Mouse (Mus musculus) embryonic facial prominence, embryonic 11.5 days (tissue): ENCODE data around the gene Serpina10. TPM values are rescaled to one million over a fixed set of nuclear protein-coding genes. Genes with fewer than 3 reads are reported as not detected.
"Not testable (repeated sequence)": the region's sequence is repeated elsewhere in the genome, so short reads cannot be mapped to it uniquely, and the experiment has no call there.

ENCODE experiments used
- ATAC-seq: fragments of 200-750 bp; cut with Nextera tagmentation; replicated peaks from 2 replicates; pipeline ENCODE4 v1.8.0; 2017; ENCODE audit warnings: low read depth; ENCODE audit not compliant: insufficient number of reproducible peaks, low FRiP score, low TSS enrichment
- DNase-seq: peaks from one replicate; pipeline ENCODE4 v3.0.0-alpha.2; 2015; ENCODE audit warnings: low spot score
- H3K27ac ChIP-seq: fragments of 300-500 bp; sonication (generic); replicated peaks from 2 replicates; pipeline ENCODE4 v1.5.1; 2014; ENCODE audit warnings: mild to moderate bottlenecking, low read depth, low read length, control low read depth
- H3K27me3 ChIP-seq: fragments of 300-500 bp; sonication (generic); 2 replicates; pipeline ENCODE4 v1.6.1; 2014; ENCODE audit warnings: mild to moderate bottlenecking, low read length, moderate library complexity, mixed read lengths; ENCODE audit not compliant: control insufficient read depth, insufficient read depth
- H3K36me3 ChIP-seq: fragments of 300-500 bp; sonication (generic); replicated peaks from 2 replicates; pipeline ENCODE4 v1.6.1; 2014; ENCODE audit warnings: low read depth, mild to moderate bottlenecking, low read length, moderate library complexity, mixed read lengths; ENCODE audit not compliant: control insufficient read depth, insufficient read depth
- H3K4me1 ChIP-seq: fragments of 300-500 bp; sonication (generic); 2 replicates; pipeline ENCODE4 v1.6.1; 2014; ENCODE audit warnings: low read length, mixed read lengths; ENCODE audit not compliant: control insufficient read depth, insufficient read depth
- H3K4me2 ChIP-seq: fragments of 300-500 bp; sonication (generic); 2 replicates; pipeline ENCODE4 v1.6.1; 2014; ENCODE audit warnings: low read depth, mild to moderate bottlenecking, control low read depth, low read length, moderate library complexity
- H3K4me3 ChIP-seq: fragments of 300-500 bp; sonication (generic); 2 replicates; pipeline ENCODE4 v1.5.1; 2014; ENCODE audit warnings: low read depth, low read length, control low read depth
- H3K9ac ChIP-seq: fragments of 300-500 bp; sonication (generic); replicated peaks from 2 replicates; pipeline ENCODE4 v1.6.1; 2014; ENCODE audit warnings: mild to moderate bottlenecking, control low read depth, low read length
- H3K9me3 ChIP-seq: fragments of 300-500 bp; sonication (generic); replicated peaks from 2 replicates; pipeline ENCODE4 v1.6.1; 2016; ENCODE audit warnings: mild to moderate bottlenecking, low read length, inconsistent platforms, mixed read lengths; ENCODE audit not compliant: control insufficient read depth
- WGBS: fragments of 180-500 bp; shearing (Covaris S2); extraction: QIAGEN DNeasy Blood & Tissue Kit; methylation state at CpG from one replicate; pipeline ENCODE4 v1.1.7; 2014; 5-methylcytosine and 5-hydroxymethylcytosine counted together
- polyA plus RNA-seq: library from polyadenylated mRNA; unstranded; fragments of >200 nt; fragmentation: Nextera tagmentation; extraction: Ambion mirVana; gene quantifications from 2 replicates; pipeline ENCODE4 v1.2.1, GENCODE M21; 2014

Gene Serpina10
- 0.14 TPM in 1 of 2 replicates, not detected in the other for polyA plus RNA-seq

DNA sequence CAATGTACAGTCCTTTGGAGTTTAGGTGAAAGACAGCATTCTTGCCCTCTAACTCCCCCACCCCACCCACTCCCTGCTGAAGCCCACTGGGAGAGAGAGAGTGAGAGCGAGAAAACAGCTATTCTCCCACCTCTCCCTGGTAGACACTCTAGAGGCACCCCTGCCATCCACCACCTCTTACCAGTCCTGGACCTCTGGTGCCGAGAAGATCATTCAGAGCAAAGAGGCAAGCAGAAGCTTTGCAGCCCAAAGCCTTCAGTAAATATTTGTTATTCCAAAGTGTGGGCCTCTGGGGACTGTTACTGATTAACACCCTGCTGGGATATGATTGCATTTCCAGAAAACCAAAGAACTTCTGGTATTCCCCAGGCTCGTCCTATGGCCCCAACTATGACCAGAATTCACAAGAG, at the start of gene Serpina10:
TSS of gene Serpina10 (minus strand) at position 242 of the 410 bp plus-strand sequence.
- 73% methylated on average over 3 of the region's 3 CpGs for WGBS
- ATAC-seq, result no peak
- no peaks in the 10 kb centered on the region for H3K4me1 ChIP-seq
- no peaks in the 10 kb centered on the region for H3K9me3 ChIP-seq
- no peak within 1 kb of the TSS for H3K9ac ChIP-seq
- no peaks in the 10 kb centered on the region for H3K36me3 ChIP-seq
- no peak within 1 kb of the TSS for H3K27ac ChIP-seq
- H3K4me2 ChIP-seq, result no peak within 1 kb of the TSS
- H3K4me3 ChIP-seq, result no peak within 1 kb of the TSS
- H3K27me3 ChIP-seq, result no peaks in the 10 kb centered on the region
- DNase-seq, result no peak

DNA sequence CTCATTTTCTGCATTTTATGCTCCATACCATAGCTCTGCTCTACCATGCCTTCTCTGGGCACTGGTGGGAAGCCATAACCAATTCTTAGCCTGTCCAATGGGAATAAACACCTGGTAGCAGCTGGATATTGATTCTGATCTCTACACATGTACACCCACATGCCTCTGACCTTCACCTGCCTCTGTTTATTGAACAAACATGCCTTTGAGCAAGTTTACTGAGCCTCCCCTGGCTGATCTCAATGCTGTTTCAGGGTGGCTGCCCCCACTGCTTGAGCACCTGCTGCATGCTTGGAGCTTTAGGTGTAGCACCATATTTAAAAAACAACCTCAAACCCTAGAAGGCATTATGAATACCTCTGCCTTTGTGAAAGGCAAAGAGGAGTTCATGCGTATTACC, 48.6 kb upstream of the Serpina10 start:
- H3K4me1 ChIP-seq, H3K27me3 ChIP-seq, H3K4me3 ChIP-seq, H3K9me3 ChIP-seq, H3K9ac ChIP-seq, H3K27ac ChIP-seq, ATAC-seq, DNase-seq, H3K4me2 ChIP-seq, H3K36me3 ChIP-seq: not testable (repeated sequence)
- WGBS, result 93% methylated on average over 1 of the region's 1 CpGs

DNA sequence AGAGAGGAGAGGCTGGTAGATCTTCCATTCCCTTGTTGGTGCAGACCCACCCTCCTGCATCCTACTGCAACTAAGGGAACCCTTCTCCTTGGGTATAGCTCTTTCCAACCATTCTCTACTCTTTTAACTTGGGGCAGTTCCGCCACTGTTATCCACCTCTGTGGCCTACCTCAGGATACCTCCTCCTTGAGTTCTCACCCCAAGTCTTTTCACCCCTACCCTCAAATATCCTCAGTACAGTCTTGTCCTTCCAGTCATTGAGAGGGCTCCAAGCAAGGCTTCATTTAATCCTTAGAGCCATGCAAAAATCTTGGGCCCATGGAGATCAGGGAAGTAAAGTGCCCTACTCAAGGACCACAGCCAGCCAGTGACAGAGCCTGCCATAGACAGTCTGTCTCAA, 44.8 kb upstream of the Serpina10 start, which contains the start of gene Serpina16:
TSS of gene Serpina16 (minus strand) at position 101 of the 400 bp plus-strand sequence.
- H3K27me3 ChIP-seq, result no peaks in the 10 kb centered on the region
- no peaks in the 10 kb centered on the region for H3K4me1 ChIP-seq
- ATAC-seq (no peak), DNase-seq (no peak)
- H3K27ac ChIP-seq, result no peak within 1 kb of the TSS
- H3K4me2 ChIP-seq, result no peak within 1 kb of the TSS
- H3K36me3 ChIP-seq, result no peaks in the 10 kb centered on the region
- no peak within 1 kb of the TSS for H3K9ac ChIP-seq
- H3K4me3 ChIP-seq, result no peak within 1 kb of the TSS
- 92% methylated on average over 1 of the region's 1 CpGs for WGBS
- no peaks in the 10 kb centered on the region for H3K9me3 ChIP-seq

DNA sequence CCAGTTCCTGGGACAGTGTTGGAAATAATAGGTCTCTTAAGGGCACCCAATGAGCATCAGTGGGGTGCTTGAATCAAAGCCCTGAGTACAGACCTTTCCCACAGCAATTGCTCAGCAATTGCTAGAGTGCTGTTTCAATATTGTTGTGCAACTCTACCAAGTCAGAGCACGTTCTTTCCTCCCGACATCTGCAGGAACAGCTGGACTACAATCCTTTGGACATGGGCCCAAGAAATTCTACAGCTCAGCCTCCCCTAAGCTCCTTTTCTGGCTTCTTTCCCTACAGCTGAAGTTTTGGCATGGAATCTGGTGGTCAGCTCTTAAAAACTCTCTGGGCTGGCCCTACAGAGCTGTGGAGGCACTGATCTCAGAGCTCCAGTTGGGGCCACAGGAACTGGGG, 41.9 kb upstream of the Serpina10 start:
- Histone ChIP-seq H3K27me3 (no peaks in the 10 kb centered on the region), H3K9ac (no peak overlapping the region), H3K4me3 (no peak overlapping the region), H3K4me2 (no peak overlapping the region), H3K27ac (no peak overlapping the region), H3K4me1 (no peaks in the 10 kb centered on the region), H3K9me3 (no peaks in the 10 kb centered on the region), H3K36me3 (no peaks in the 10 kb centered on the region)
- 85% methylated on average over 2 of the region's 2 CpGs for WGBS
- DNase-seq, result no peak
- ATAC-seq, result no peak

DNA sequence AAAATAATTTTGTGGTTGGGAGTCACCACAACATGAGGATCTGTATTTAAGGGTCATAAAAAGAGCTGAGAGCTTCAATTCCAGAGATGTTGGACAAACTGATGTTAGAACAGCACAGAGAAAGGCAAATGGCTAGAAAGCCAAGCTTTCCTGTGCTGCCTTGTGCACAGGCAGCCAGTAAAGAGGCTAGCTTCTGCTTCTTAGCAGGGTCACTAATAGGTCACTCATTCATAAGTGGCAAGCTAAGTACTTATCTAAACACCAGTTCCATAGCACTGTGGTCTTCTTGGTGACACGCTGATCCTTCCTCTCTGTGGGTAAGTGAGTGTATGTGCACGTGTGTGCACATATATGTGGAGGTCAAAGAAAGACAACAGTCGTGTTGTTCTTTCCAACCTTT, 40.2 kb upstream of the Serpina10 start:
- H3K4me3 ChIP-seq, result no peak overlapping the region

DNA sequence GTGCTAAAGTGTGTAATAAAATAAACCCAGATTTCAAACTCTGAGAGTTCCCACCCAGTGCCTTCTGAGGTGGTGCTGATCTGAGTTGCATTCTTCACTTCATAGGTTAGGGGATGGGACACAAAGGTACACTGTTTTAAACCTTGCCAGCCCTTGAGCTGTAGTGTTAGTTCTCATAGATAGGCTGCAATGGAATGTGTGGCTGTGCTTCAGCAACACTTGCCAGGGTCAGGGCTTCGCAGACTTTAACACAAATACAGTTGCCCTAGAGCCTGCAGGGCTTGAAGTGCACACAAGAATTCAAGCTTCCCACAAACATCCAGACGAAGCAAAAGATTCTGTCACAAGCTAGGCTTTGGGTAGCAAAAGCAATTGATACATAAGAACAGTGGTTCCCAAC, 39.7 kb upstream of the Serpina10 start:
- H3K4me3 ChIP-seq, result no peak overlapping the region
- H3K36me3 ChIP-seq, result no peaks in the 10 kb centered on the region
- 71% methylated on average over 2 of the region's 2 CpGs for WGBS
- no peak for ATAC-seq
- no peaks in the 10 kb centered on the region for H3K9me3 ChIP-seq
- no peak overlapping the region for H3K4me2 ChIP-seq
- H3K9ac ChIP-seq, result no peak overlapping the region
- no peaks in the 10 kb centered on the region for H3K4me1 ChIP-seq
- DNase-seq, result no peak
- no peaks in the 10 kb centered on the region for H3K27me3 ChIP-seq
- H3K27ac ChIP-seq, result no peak overlapping the region

More for the DNA sequence above, 40.2 kb upstream of the Serpina10 start:
- H3K27me3 ChIP-seq, result no peaks in the 10 kb centered on the region
- H3K9ac ChIP-seq, result no peak overlapping the region
- DNase-seq (no peak), ATAC-seq (no peak)
- no peaks in the 10 kb centered on the region for H3K4me1 ChIP-seq
- no peak overlapping the region for H3K27ac ChIP-seq
- 74% methylated on average over 3 of the region's 3 CpGs for WGBS
- no peaks in the 10 kb centered on the region for H3K36me3 ChIP-seq
- no peak overlapping the region for H3K4me2 ChIP-seq
- no peaks in the 10 kb centered on the region for H3K9me3 ChIP-seq

DNA sequence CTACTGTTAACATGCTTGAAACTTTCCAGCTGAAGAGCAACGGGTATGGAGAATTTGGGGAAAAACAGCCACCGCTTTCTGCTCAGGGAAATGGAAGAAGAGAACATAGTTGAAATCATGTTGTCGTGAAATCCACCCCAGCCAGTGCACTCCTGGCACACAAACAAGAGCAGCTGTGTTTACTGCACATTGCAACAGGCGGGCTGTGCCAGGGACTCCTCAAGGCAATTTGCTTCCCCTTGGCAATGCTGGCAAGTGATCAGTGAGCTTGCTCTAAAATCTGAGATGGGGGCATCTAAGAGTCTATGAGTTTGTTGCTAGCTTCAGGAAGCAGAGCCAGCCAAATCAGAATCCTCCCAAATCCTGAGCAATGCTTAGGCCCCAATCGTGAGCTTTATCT, 39.1 kb upstream of the Serpina10 start:
- ATAC-seq, result no peak
- H3K9ac ChIP-seq, result no peak overlapping the region
- H3K4me2 ChIP-seq, result no peak overlapping the region
- no peak overlapping the region for H3K4me3 ChIP-seq
- no peaks in the 10 kb centered on the region for H3K36me3 ChIP-seq
- no peaks in the 10 kb centered on the region for H3K4me1 ChIP-seq
- DNase-seq, result no peak
- H3K9me3 ChIP-seq, result no peaks in the 10 kb centered on the region
- 91% methylated on average over 5 of the region's 5 CpGs for WGBS
- no peak overlapping the region for H3K27ac ChIP-seq
- H3K27me3 ChIP-seq, result no peaks in the 10 kb centered on the region

DNA sequence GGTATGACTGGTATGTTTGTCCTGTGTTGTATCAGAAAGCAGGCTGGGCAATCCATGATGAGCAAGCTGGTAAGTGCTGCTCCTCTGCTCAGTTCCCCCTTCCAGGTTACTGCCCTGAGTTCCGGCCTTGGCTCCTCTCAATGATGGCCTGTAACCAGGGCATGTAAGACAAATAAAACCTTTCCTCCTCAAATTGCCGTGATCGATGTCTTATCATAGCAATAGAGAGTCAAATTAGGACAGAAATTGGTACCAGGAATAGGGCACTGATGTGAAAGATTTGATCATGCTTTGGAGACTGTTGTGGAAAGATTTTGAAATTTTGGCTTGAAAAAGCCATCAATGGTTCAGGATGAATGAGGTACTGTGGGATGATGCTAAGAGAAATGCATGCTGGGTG, 34.0 kb upstream of the Serpina10 start:
- WGBS, result 93% methylated on average over 3 of the region's 3 CpGs
- H3K27ac ChIP-seq, result no peak overlapping the region
- no peaks in the 10 kb centered on the region for H3K9me3 ChIP-seq
- H3K4me3 ChIP-seq, result no peak overlapping the region
- no peak overlapping the region for H3K9ac ChIP-seq
- no peak for DNase-seq
- H3K27me3 ChIP-seq, result no peaks in the 10 kb centered on the region
- no peaks in the 10 kb centered on the region for H3K4me1 ChIP-seq
- no peaks in the 10 kb centered on the region for H3K36me3 ChIP-seq
- ATAC-seq, result no peak
- H3K4me2 ChIP-seq, result no peak overlapping the region
